Mouse (Mus musculus): ENCODE results near the gene Pms2. TPM values are rescaled to one million over a fixed set of nuclear protein-coding genes. Genes with fewer than 3 reads are reported as not detected.

The Pms2 gene
- total RNA-seq (2012; rRNA removed) (16.5 and 17.7 TPM in 2 replicates), polyA plus RNA-seq (2012; ENCODE audit: insufficient read depth in 1 of 2, insufficient read length in 2 of 2, low read depth in 1 of 2, low replicate concordance in 2 of 2, missing spikeins in 1 of 2) (10 to 100 TPM in 1 of 2 experiments, not detected in 1; 17.3 TPM)

DNA sequence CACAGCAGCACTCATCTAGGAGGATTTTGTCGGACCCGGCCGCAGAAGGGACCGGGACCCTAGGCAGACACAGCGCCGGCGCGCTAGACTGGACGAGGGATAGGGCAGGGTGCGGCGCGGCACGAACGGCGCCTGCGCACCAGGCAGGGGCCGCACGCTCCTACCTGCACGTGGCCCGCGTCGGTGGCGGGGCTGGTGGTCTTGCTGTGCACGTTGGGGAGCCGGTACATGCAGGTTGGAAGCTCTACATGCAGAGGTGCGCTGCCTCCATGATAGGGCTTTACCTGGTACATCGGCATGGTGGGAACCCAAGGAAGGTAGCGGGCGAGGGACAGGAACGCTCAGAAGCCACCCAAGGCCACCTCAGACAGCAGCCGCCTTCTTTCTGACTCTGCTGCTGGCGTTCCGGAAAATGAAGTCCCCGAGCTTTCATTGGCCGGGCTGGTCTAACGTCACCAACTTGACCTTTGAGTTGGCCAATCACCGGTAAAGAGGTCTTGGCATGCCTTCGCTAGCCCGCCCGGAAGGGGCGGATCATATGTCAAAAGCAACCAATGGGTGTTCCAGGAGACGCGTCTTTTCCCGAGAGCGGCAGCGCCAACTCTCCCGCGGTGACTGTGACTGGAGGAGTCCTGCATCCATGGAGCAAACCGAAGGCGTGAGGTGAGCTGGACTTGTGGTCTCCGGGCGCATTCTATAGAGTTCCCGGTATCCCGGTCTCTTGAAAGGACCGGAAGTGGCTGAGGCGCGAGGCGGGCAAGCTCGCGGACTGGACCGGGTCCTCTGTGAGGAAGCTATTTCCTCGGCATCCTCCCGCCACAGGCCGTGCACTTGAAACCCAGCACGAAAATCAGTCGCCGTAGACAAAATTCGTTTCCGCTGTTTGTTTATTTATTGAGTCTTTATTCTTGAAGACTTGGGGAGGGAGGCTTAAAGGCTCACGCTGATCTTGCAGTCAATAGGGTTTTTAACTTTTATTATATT, at the start of gene Pms2, which contains the start of gene Aimp2:
Pms2 (plus strand) TSS at position 548 of the 984 bp plus-strand sequence.
Aimp2 (minus strand) TSS at position 431 of the 984 bp plus-strand sequence.
- Histone ChIP-seq H3K9me3 (replicated peaks; ENCODE audit: insufficient read depth, low read length) (no peaks in the 10 kb centered on the region), H3K9ac (ENCODE audit: control insufficient read depth, low read depth, low read length, poor library complexity, severe bottlenecking) (peak within 1 kb of the TSS; percentile 95), H3K4me3 (ENCODE audit: control insufficient read depth in 1 of 2, insufficient read depth in 1 of 2, low read depth in 2 of 2, low read length in 2 of 2) (peak within 1 kb of the TSS; percentile 85 to 87), H3K27ac (ENCODE audit: control insufficient read depth, low read depth, low read length) (peak within 1 kb of the TSS; percentile 82), H3K79me2 (ENCODE audit: control insufficient read depth, insufficient read depth, low read length, poor library complexity) (peaks cover 36% of the 10 kb centered on the region), H3K36me3 (ENCODE audit: control insufficient read depth in 1 of 2, insufficient read depth in 2 of 2, low read length in 2 of 2) (peaks cover 2 to 13% of the 10 kb centered on the region in 2 experiments), H3K27me3 (ENCODE audit: control insufficient read depth in 1 of 2, insufficient read depth in 2 of 2, low read length in 2 of 2) (no peaks in the 10 kb centered on the region), H3K4me1 (ENCODE audit: control insufficient read depth in 1 of 2, insufficient read depth in 2 of 2, low read length in 2 of 2) (peaks cover 0 to 15% of the 10 kb centered on the region in 2 experiments; a peak in 2 of 4 replicates)
- DNase-seq (ENCODE audit: low read depth, low spot score): peak; percentile 99
- TF ChIP-seq ELF1 (IDR thresholded peaks at IDR 0.05; ENCODE audit: low read depth, low read length) (peak; percentile 85), USF1 (IDR thresholded peaks at IDR 0.05; ENCODE audit: low read depth, low read length) (peak; percentile 69), NRF1 (IDR thresholded peaks at IDR 0.05; ENCODE audit: insufficient read depth, low read depth, low read length, poor library complexity, severe bottlenecking) (peak; percentile 80), ZKSCAN1 (IDR thresholded peaks at IDR 0.05; ENCODE audit: low read depth, low read length) (no peak), ZNF384 (IDR thresholded peaks at IDR 0.05; ENCODE audit: low read depth, low read length) (no peak), MAFK (IDR thresholded peaks at IDR 0.05; ENCODE audit: borderline replicate concordance, low read depth, low read length) (no peak), ETS1 (IDR thresholded peaks at IDR 0.05; ENCODE audit: low read depth, low read length) (0 out of 2 replicates have a peak, but pooled peaks have one; percentile 9), NELFE (IDR thresholded peaks at IDR 0.05; ENCODE audit: low read depth, low read length) (peak; percentile 94), CHD1 (IDR thresholded peaks at IDR 0.05; ENCODE audit: low read depth, low read length) (no peak), USF2 (IDR thresholded peaks at IDR 0.05; ENCODE audit: borderline replicate concordance in 1 of 2, insufficient read depth in 1 of 2, low read depth in 1 of 2, low read length in 2 of 2) (no peak), MXI1 (IDR thresholded peaks at IDR 0.05; ENCODE audit: low read depth, low read length) (peak; percentile 99), GATA1 (IDR thresholded peaks at IDR 0.05; ENCODE audit: low read depth, low read length) (no peak), POLR2AphosphoS5 (IDR thresholded peaks at IDR 0.05; ENCODE audit: borderline replicate concordance, low read depth, low read length) (no peak), SMC3 (IDR thresholded peaks at IDR 0.05; ENCODE audit: low read depth, low read length) (no peak), TAL1 (IDR thresholded peaks at IDR 0.05; ENCODE audit: low read length) (no peak), CHD2 (IDR thresholded peaks at IDR 0.05; ENCODE audit: low read length) (peak; percentile 84), TBP (IDR thresholded peaks at IDR 0.05; ENCODE audit: low read depth, low read length) (peak; percentile 83), EP300 (IDR thresholded peaks at IDR 0.05; ENCODE audit: low read depth in 1 of 2, low read length in 2 of 2) (no peak), E2F4 (IDR thresholded peaks at IDR 0.05; ENCODE audit: borderline replicate concordance, low read depth, low read length) (peak; percentile 85), HCFC1 (IDR thresholded peaks at IDR 0.05; ENCODE audit: low read depth, low read length) (peak; percentile 90), POLR2A (IDR thresholded peaks at IDR 0.05; ENCODE audit: control insufficient read depth in 1 of 2, insufficient read depth in 1 of 2, low read depth in 1 of 2, low read length in 2 of 2, poor library complexity in 1 of 2) (peak; percentile 76 to 96), MAZ (IDR thresholded peaks at IDR 0.05; ENCODE audit: low read depth, low read length) (no peak), ZC3H11A (IDR thresholded peaks at IDR 0.05; ENCODE audit: low read depth, low read length) (no peak), JUND (IDR thresholded peaks at IDR 0.05; ENCODE audit: low read depth, low read length) (no peak), UBTF (IDR thresholded peaks at IDR 0.05; ENCODE audit: borderline replicate concordance, insufficient read depth, low read depth, low read length) (no peak), ZMIZ1 (IDR thresholded peaks at IDR 0.05; ENCODE audit: low read depth, low read length) (peak; percentile 73), KAT2A (conservative IDR thresholded peaks at IDR 0.05; ENCODE audit: low read depth, low read length) (peak; percentile 82), RAD21 (IDR thresholded peaks at IDR 0.05; ENCODE audit: low read depth, low read length) (no peak), GABPA (IDR thresholded peaks at IDR 0.05; ENCODE audit: low read depth, low read length) (no peak), POLR2AphosphoS2 (IDR thresholded peaks at IDR 0.05; ENCODE audit: low read length) (peak; percentile 83), MEF2A (IDR thresholded peaks at IDR 0.05; ENCODE audit: extremely low read depth, insufficient replicate concordance, low read depth, low read length, poor library complexity, severe bottlenecking) (no peak), MYC (IDR thresholded peaks at IDR 0.05; ENCODE audit: low read depth, low read length) (peak; percentile 98), MYB (IDR thresholded peaks at IDR 0.05; ENCODE audit: low read depth, low read length) (no peak), CTCF (IDR thresholded peaks at IDR 0.05 in 2 of 3, conservative IDR thresholded peaks at IDR 0.05 in 1 of 3; ENCODE audit: control insufficient read depth in 1 of 3, insufficient read depth in 1 of 3, low read depth in 2 of 3, low read length in 3 of 3, poor library complexity in 1 of 3, severe bottlenecking in 1 of 3) (0 out of 6 replicates have a peak, but pooled peaks of 1 of the 3 experiments have one; percentile 0)
